Comparison of ENCODE assay signal across 11 mouse cellular contexts in genomic region chr15:26365344-26365743, GRCm38 (mm10). TPM values are rescaled to one million over a fixed set of nuclear protein-coding genes. Genes with fewer than 3 reads are reported as not detected.
DNase-seq lines count a peak whose midpoint lies in the region; ATAC-seq lines count a peak whose summit lies in the region.
"Had no signal": no experiment of that assay in that cellular context is flagged by ENCODE, and none has a peak within 500 bp of the region (broad histone marks: within the 10 kb centered on the region; RNA-seq: fewer than 3 reads in every experiment).

No protein-coding gene starts in this region.

- H3K36me3 ChIP-seq in kidney, embryonic 16.5 days (ENCODE audit: insufficient read depth, low read length): no peaks in the 10 kb centered on the region
- no peaks in the 10 kb centered on the region for H3K36me3 ChIP-seq in hindbrain, embryonic 11.5 days (ENCODE audit: control insufficient read depth, insufficient read depth, low read length)
- H3K36me3 ChIP-seq in midbrain, embryonic 12.5 days: no peaks in the 10 kb centered on the region
- H3K36me3 ChIP-seq: embryonic facial prominence, embryonic 12.5 days had no signal

- WGBS in kidney, embryonic 16.5 days: 15% methylated on average over 7 of the region's 7 CpGs
- 32% methylated on average over 7 of the region's 7 CpGs for WGBS in hindbrain, embryonic 11.5 days
- WGBS in midbrain, embryonic 12.5 days: 19% methylated on average over 7 of the region's 7 CpGs

- H3K9me3 ChIP-seq in kidney, embryonic 16.5 days (ENCODE audit: low read length): no peaks in the 10 kb centered on the region
- H3K9me3 ChIP-seq in hindbrain, embryonic 11.5 days (ENCODE audit: control insufficient read depth, low read length): no peaks in the 10 kb centered on the region
- no peaks in the 10 kb centered on the region for H3K9me3 ChIP-seq in midbrain, embryonic 12.5 days
- H3K9me3 ChIP-seq: embryonic facial prominence, embryonic 12.5 days had no signal

- H3K27ac ChIP-seq in kidney, embryonic 16.5 days (ENCODE audit: low read length): no peak overlapping the region
- no peak overlapping the region; the same call in 1 of the 2 replicates for H3K27ac ChIP-seq in hindbrain, embryonic 11.5 days (ENCODE audit: low read depth, low read length)
- H3K27ac ChIP-seq in midbrain, embryonic 12.5 days (replicated peaks): no peak overlapping the region
- H3K27ac ChIP-seq: embryonic facial prominence, embryonic 12.5 days had no signal

- no peaks in the 10 kb centered on the region for H3K27me3 ChIP-seq in kidney, embryonic 16.5 days (ENCODE audit: insufficient read depth, low read length)
- no peaks in the 10 kb centered on the region for H3K27me3 ChIP-seq in hindbrain, embryonic 11.5 days (ENCODE audit: control insufficient read depth, insufficient read depth, low read length)
- H3K27me3 ChIP-seq in midbrain, embryonic 12.5 days: no peaks in the 10 kb centered on the region
- H3K27me3 ChIP-seq: embryonic facial prominence, embryonic 12.5 days; megakaryocyte, embryonic 14.5 days had no signal

- H3K4me3 ChIP-seq in kidney, embryonic 16.5 days (ENCODE audit: low read length): no peak overlapping the region
- H3K4me3 ChIP-seq in hindbrain, embryonic 11.5 days (ENCODE audit: low read depth, low read length): no peak overlapping the region
- H3K4me3 ChIP-seq in midbrain, embryonic 12.5 days: no peak overlapping the region
- H3K4me3 ChIP-seq: embryonic facial prominence, embryonic 12.5 days; megakaryocyte, embryonic 14.5 days had no signal

- ATAC-seq in kidney, embryonic 16.5 days (ENCODE audit: low FRiP score, low TSS enrichment): 0 out of 2 replicates have a peak, but pooled peaks have one; percentile 23
- ATAC-seq in hindbrain, embryonic 11.5 days (ENCODE audit: low FRiP score): peak; percentile 82
- peak; percentile 86 for ATAC-seq in midbrain, embryonic 12.5 days (ENCODE audit: low FRiP score, low read depth)
- no peak for ATAC-seq in erythroid progenitor cell, adult 5-6 weeks (replicated peaks; ENCODE audit: low FRiP score, poor library complexity, severe bottlenecking)

- no peak for DNase-seq in kidney, adult 18-20 months
- DNase-seq in brain, embryonic 18.5 days (ENCODE audit: low read depth, low spot score): peak; percentile 8
- DNase-seq in hindbrain, embryonic 11.5 days (ENCODE audit: low spot score): peak; percentile 36
- no peak for DNase-seq in thymus, postnatal 0 days (ENCODE audit: low spot score)
- DNase-seq in spleen, postnatal 36 days (ENCODE audit: low spot score in 2 of 2): no peak

- H3K9ac ChIP-seq in kidney, embryonic 16.5 days (replicated peaks; ENCODE audit: low read length): no peak overlapping the region
- no peak overlapping the region for H3K9ac ChIP-seq in hindbrain, embryonic 11.5 days (ENCODE audit: low read depth, low read length)
- H3K9ac ChIP-seq in midbrain, embryonic 12.5 days (replicated peaks): no peak overlapping the region
- H3K9ac ChIP-seq: embryonic facial prominence, embryonic 12.5 days had no signal

- H3K4me1 ChIP-seq in kidney, embryonic 16.5 days (ENCODE audit: insufficient read depth, low read length): no peaks in the 10 kb centered on the region
- no peaks in the 10 kb centered on the region for H3K4me1 ChIP-seq in hindbrain, embryonic 11.5 days (replicated peaks; ENCODE audit: control insufficient read depth, insufficient read depth, low read length)
- H3K4me1 ChIP-seq in midbrain, embryonic 12.5 days: 0 out of 2 replicates have a peak, but pooled peaks cover 3% of the 10 kb centered on the region
- H3K4me1 ChIP-seq: embryonic facial prominence, embryonic 12.5 days; megakaryocyte, embryonic 14.5 days had no signal

- H3K4me2 ChIP-seq in kidney, embryonic 16.5 days (replicated peaks; ENCODE audit: low read depth, low read length): no peak overlapping the region
- no peak overlapping the region for H3K4me2 ChIP-seq in hindbrain, embryonic 11.5 days (replicated peaks; ENCODE audit: low read depth, low read length)
- no peak overlapping the region for H3K4me2 ChIP-seq in midbrain, embryonic 12.5 days (replicated peaks)
- H3K4me2 ChIP-seq: embryonic facial prominence, embryonic 12.5 days had no signal

RNA-seq across cellular contexts. Expression of gene March11, which starts 56.5 kb away (rescaled TPM):
- polyA plus RNA-seq in kidney, embryonic 16.5 days (2015; fragmentation: Nextera tagmentation; extraction: Ambion mirVana): 0.25 and 0.57 TPM in 2 replicates
- polyA plus RNA-seq in hindbrain, embryonic 11.5 days (2014; fragmentation: Nextera tagmentation; extraction: Ambion mirVana): 3.3 and 3.6 TPM in 2 replicates
- polyA plus RNA-seq in midbrain, embryonic 12.5 days (2016; fragmentation: Nextera tagmentation; extraction: Ambion mirVana): 1.8 and 1.9 TPM in 2 replicates
- polyA plus RNA-seq in thymus, postnatal 0 days (2015; fragmentation: Nextera tagmentation; extraction: Ambion mirVana): 0.13 TPM in 1 of 2 replicates, not detected in the other
- not detected in 2 replicates for total RNA-seq in erythroid progenitor cell, adult 5-6 weeks (2015; ENCODE audit: low replicate concordance)
- total RNA-seq in erythroid progenitor cell, adult 5-6 weeks (2017; ENCODE audit: low replicate concordance): not detected in 2 replicates
- total RNA-seq: heart, postnatal 10 days had no signal

Comparison
In these comparisons a context has a peak if more than half of its experiments do, and no peak if none do; other contexts are left out.
1. DNase-seq: peak in brain, embryonic 18.5 days (single experiment) and hindbrain, embryonic 11.5 days (single experiment); none in kidney, adult 18-20 months (single experiment), thymus, postnatal 0 days (single experiment) and spleen, postnatal 36 days (0 of 2).